Mouse (Mus musculus): ENCODE results near the gene Bcl2l1. TPM values are rescaled to one million over a fixed set of nuclear protein-coding genes. Genes with fewer than 3 reads are reported as not detected.

Bcl2l1 gene
- polyA plus RNA-seq, 1 experiment from 2014 or later, result 135 TPM

DNA sequence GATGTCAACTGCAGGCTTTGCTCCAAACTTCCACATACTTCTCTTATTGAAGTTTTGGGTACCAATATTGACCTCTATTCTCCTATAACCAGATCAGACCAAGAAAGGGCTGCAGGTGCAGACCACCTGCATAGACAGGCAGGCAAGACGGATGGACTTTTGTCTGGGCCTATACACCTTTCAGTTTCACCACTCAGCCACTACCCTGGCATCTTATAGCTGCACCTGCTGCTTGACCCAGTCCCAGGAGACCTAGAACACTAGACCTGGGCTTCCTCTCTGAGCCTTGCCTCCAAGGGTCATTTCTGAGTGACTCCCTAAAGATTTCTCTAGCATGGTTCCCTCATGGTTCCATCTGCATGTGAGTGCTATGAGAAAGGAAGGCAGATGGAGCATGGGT lies 18.3 kb downstream of the Bcl2l1 start:
- Histone ChIP-seq H3K27me3 (ENCODE audit: control insufficient read depth, insufficient read depth, low read length) (no peaks in the 10 kb centered on the region), H3K27ac (ENCODE audit: low read depth, low read length) (no peak overlapping the region), H3K9me3 (ENCODE audit: control insufficient read depth, low read length) (no peaks in the 10 kb centered on the region), H3K9ac (ENCODE audit: low read length) (no peak overlapping the region), H3K4me1 (replicated peaks; ENCODE audit: control insufficient read depth, insufficient read depth, low read length) (peaks cover 3% of the 10 kb centered on the region; the same call in 1 of the 2 replicates), H3K36me3 (ENCODE audit: control insufficient read depth, insufficient read depth, low read length) (no peaks in the 10 kb centered on the region), H3K4me3 (ENCODE audit: low read depth, low read length) (no peak overlapping the region), H3K4me2 (ENCODE audit: low read depth, low read length, severe bottlenecking) (no peak overlapping the region)
- WGBS, result 83% methylated on average over 1 of the region's 1 CpGs
- ATAC-seq (replicated peaks; ENCODE audit: low FRiP score), result no peak
- DNase-seq (ENCODE audit: low spot score), result no peak

DNA sequence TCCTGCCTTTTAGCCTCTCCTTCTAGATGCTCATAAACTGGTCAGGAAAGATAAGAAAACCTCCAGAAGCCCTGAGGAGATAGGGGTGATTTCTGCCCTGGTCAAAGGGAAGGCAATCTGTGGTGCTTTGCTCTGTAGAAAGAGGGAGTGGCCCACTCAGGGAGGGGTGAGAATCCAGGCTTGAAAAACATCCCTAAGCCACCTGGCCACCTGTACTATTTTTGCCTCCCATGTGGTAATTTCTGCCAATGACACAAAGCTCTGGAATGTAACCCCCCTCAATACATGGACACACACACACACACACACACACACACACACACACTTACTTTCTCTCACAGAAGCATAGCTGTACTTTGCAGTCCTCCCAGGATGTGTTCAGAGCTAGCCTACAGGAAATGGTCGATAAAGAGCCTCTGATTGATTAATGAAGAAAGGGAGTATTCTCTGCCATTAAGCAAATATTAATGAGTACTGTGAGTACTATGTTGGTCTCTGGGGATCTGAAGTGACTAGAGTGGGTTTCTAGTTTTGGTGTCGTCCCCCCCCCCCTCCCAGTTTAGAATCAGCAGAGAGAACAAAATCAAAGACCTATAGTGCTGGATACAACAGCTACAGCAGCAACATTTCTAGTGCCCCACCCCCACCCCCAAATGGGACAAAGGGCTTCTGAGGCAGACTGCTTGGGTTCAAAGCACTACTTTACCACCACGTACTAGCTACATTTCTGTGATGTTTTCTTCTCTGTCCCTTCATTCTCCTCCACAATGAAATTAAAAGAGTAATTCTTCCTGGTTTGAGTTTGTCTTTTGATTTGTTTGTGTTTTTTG lies 20.0 kb downstream of the Bcl2l1 start:
- H3K4me2 ChIP-seq (ENCODE audit: low read depth, low read length, severe bottlenecking), result no peak overlapping the region
- H3K4me3 ChIP-seq (ENCODE audit: low read depth, low read length), result no peak overlapping the region
- WGBS, result 58% methylated on average over 3 of the region's 3 CpGs
- no peaks in the 10 kb centered on the region for H3K9me3 ChIP-seq (ENCODE audit: control insufficient read depth, low read length)
- no peaks in the 10 kb centered on the region for H3K4me1 ChIP-seq (replicated peaks; ENCODE audit: control insufficient read depth, insufficient read depth, low read length)
- H3K27ac ChIP-seq (ENCODE audit: low read depth, low read length), result no peak overlapping the region
- no peak overlapping the region for H3K9ac ChIP-seq (ENCODE audit: low read length)
- no peaks in the 10 kb centered on the region for H3K36me3 ChIP-seq (ENCODE audit: control insufficient read depth, insufficient read depth, low read length)
- ATAC-seq (replicated peaks; ENCODE audit: low FRiP score) (no peak), DNase-seq (ENCODE audit: low spot score) (no peak)
- no peaks in the 10 kb centered on the region for H3K27me3 ChIP-seq (ENCODE audit: control insufficient read depth, insufficient read depth, low read length)

DNA sequence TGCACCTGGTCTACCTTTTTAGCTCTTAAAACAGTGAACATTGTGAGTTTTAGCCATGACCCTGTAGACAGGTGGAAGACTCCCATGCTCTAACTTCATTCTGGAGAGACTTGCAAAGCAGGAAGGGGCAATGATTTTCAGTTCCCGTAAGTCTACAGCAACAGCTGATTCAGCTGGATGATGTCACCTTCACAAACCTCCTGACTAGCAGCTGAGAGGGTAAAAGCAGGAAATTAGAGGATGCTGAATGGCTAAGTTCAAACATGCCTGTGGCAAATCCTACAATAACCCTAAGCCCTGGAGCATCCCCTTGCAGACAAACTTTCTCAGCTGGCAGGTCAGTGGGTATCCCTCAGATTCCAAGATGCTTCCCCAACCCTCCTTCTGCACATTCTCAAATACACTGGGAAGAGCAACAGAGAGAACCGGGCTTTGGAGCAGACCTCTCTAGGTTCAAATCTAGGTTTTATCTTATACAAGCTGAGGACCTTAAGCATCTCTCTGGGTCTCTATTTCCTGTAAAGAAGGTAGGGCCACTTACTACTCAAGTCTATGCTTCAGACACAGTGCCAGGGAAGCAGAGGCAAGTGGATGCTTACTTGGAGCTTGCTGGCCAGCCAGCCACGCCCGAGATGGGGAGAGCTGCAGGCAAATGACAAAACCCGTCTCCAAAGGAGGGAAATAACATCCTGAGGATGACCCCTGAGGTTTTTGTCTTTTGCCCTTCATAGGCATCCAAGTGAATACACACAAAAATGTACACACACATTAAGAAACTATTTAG lies 21.2 kb downstream of the Bcl2l1 start:
- no peak overlapping the region for H3K4me3 ChIP-seq (ENCODE audit: low read depth, low read length)
- ATAC-seq (replicated peaks; ENCODE audit: low FRiP score) (no peak), DNase-seq (ENCODE audit: low spot score) (no peak)
- no peak overlapping the region for H3K4me2 ChIP-seq (ENCODE audit: low read depth, low read length, severe bottlenecking)
- H3K27ac ChIP-seq (ENCODE audit: low read depth, low read length), result no peak overlapping the region
- WGBS, result 89% methylated on average over 5 of the region's 5 CpGs
- H3K36me3 ChIP-seq (ENCODE audit: control insufficient read depth, insufficient read depth, low read length), result no peaks in the 10 kb centered on the region
- H3K9ac ChIP-seq (ENCODE audit: low read length), result no peak overlapping the region
- H3K4me1 ChIP-seq (replicated peaks; ENCODE audit: control insufficient read depth, insufficient read depth, low read length), result no peaks in the 10 kb centered on the region
- no peaks in the 10 kb centered on the region for H3K27me3 ChIP-seq (ENCODE audit: control insufficient read depth, insufficient read depth, low read length)
- no peaks in the 10 kb centered on the region for H3K9me3 ChIP-seq (ENCODE audit: control insufficient read depth, low read length)

DNA sequence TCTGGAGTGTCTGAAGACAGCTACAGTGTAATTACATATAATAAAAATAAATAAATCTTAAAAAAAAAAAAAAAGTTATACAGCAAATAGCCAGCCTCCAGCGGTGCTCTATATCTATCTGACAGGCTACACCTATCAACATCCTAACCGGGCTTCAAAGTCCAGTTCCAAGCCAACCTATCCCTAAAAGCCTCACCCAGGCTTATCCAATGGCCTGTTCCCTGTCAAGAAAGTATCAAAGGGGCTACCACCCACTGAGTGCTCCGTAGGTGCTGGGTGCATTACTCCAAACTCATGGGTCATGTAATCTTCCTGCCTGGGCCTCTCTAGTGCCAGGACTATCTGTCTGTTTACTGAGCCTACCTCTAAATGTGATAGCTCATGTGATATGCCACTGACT lies 23.4 kb downstream of the Bcl2l1 start:
- WGBS, result 89% methylated on average over 3 of the region's 3 CpGs
- no peak overlapping the region for H3K27ac ChIP-seq (ENCODE audit: low read depth, low read length)
- no peak for ATAC-seq (replicated peaks; ENCODE audit: low FRiP score)

DNA sequence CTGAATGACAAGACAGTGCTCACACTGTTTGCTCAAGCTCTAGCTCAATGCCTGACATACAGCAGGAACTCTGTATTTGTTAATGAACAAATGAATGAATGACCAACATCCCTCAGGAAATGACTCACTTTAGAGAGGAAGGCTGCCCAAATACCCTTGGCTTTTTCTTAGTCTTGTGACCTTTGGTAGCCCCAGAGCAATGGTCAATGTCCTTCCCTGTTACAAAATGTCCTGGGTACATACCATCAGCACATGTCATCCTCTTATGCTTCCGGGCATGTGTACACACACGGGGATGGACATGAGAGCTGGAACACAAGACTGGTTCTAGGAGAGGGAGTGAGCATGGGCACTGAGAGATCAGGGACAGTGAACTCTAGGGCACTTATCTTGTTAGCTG lies 25.5 kb downstream of the Bcl2l1 start:
- Histone ChIP-seq H3K4me1 (replicated peaks; ENCODE audit: control insufficient read depth, insufficient read depth, low read length) (peaks cover 7% of the 10 kb centered on the region), H3K4me3 (ENCODE audit: low read depth, low read length) (no peak overlapping the region), H3K9me3 (ENCODE audit: control insufficient read depth, low read length) (no peaks in the 10 kb centered on the region), H3K4me2 (ENCODE audit: low read depth, low read length, severe bottlenecking) (no peak overlapping the region), H3K27me3 (ENCODE audit: control insufficient read depth, insufficient read depth, low read length) (no peaks in the 10 kb centered on the region), H3K36me3 (ENCODE audit: control insufficient read depth, insufficient read depth, low read length) (no peaks in the 10 kb centered on the region), H3K9ac (ENCODE audit: low read length) (no peak overlapping the region), H3K27ac (ENCODE audit: low read depth, low read length) (0 out of 2 replicates have a peak overlapping the region, but pooled peaks have one; percentile 4)
- DNase-seq (ENCODE audit: low spot score) (no peak), ATAC-seq (replicated peaks; ENCODE audit: low FRiP score) (no peak)
- WGBS, result 92% methylated on average over 2 of the region's 2 CpGs

More for the DNA sequence above, 23.4 kb downstream of the Bcl2l1 start:
- peaks cover 7% of the 10 kb centered on the region for H3K4me1 ChIP-seq (replicated peaks; ENCODE audit: control insufficient read depth, insufficient read depth, low read length)
- no peak for DNase-seq (ENCODE audit: low spot score)
- H3K36me3 ChIP-seq (ENCODE audit: control insufficient read depth, insufficient read depth, low read length), result no peaks in the 10 kb centered on the region
- no peak overlapping the region for H3K4me2 ChIP-seq (ENCODE audit: low read depth, low read length, severe bottlenecking)
- H3K9ac ChIP-seq (ENCODE audit: low read length), result no peak overlapping the region
- H3K4me3 ChIP-seq (ENCODE audit: low read depth, low read length), result no peak overlapping the region
- no peaks in the 10 kb centered on the region for H3K27me3 ChIP-seq (ENCODE audit: control insufficient read depth, insufficient read depth, low read length)
- H3K9me3 ChIP-seq (ENCODE audit: control insufficient read depth, low read length), result no peaks in the 10 kb centered on the region

DNA sequence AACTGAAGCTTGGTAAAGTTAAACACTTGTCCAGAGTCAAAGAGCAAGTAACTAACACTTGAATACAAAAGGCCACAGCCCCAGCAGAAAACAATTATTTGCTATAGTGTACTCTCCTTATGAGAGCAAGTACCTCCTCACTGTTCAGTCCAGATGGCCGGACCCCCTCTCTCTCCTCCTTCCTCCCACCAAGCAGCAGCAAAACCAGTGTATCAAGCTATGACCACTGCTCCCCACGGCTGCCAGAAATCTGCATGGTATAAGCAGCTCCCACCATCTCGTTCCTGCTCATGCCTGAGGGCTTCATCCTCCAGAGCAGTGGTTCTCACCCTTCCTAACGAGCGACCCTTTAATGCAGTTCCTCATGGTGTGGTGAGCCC lies 26.4 kb downstream of the Bcl2l1 start:
- Histone ChIP-seq H3K27me3 (ENCODE audit: control insufficient read depth, insufficient read depth, low read length) (no peaks in the 10 kb centered on the region), H3K4me1 (replicated peaks; ENCODE audit: control insufficient read depth, insufficient read depth, low read length) (peaks cover 7% of the 10 kb centered on the region), H3K4me3 (ENCODE audit: low read depth, low read length) (no peak overlapping the region), H3K4me2 (ENCODE audit: low read depth, low read length, severe bottlenecking) (no peak overlapping the region), H3K36me3 (ENCODE audit: control insufficient read depth, insufficient read depth, low read length) (no peaks in the 10 kb centered on the region), H3K9ac (ENCODE audit: low read length) (no peak overlapping the region), H3K27ac (ENCODE audit: low read depth, low read length) (peak overlapping the region; percentile 28; the same call in 1 of the 2 replicates), H3K9me3 (ENCODE audit: control insufficient read depth, low read length) (no peaks in the 10 kb centered on the region)
- WGBS, result 48% methylated on average over 5 of the region's 5 CpGs
- DNase-seq (ENCODE audit: low spot score) (no peak), ATAC-seq (replicated peaks; ENCODE audit: low FRiP score) (no peak)

DNA sequence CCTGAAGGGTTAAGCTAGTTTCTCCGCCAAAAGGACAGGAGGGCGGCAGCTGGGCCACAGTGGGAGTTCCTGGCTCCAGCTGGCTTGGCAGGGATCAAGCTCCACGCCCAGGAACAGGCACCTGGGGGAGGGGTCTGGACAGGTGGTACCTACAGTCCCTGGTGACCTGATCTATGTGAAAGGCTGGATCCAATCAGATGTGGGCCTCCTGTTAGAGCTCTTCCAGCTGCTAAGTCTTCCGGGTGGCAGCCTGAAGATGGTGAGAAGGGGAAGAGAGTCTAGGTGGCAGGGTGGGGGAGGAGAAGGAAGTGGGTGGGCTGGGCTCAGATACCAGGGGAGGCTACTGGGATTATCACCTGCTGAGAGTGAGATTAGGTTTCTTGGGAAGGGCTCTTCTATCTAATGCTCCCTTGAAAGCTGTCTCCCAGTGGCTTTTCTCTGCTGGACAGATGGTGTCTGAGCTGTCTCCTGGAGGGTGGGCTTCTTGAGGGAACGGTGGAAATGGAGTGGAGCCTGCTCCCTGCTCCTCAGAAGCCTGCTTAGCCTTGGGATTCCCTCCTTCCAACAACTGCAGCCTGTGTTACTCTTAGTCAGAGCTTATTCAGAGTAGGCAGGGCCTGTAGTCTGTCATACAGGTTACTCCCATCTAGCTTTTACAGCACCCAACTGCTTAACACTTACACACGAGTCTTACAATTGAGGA lies 27.0 kb downstream of the Bcl2l1 start:
- no peak overlapping the region for H3K4me2 ChIP-seq (ENCODE audit: low read depth, low read length, severe bottlenecking)
- WGBS, result 7% methylated on average over 6 of the region's 6 CpGs
- DNase-seq (ENCODE audit: low spot score), result no peak
- H3K9me3 ChIP-seq (ENCODE audit: control insufficient read depth, low read length), result no peaks in the 10 kb centered on the region
- H3K27ac ChIP-seq (ENCODE audit: low read depth, low read length), result peak overlapping the region; percentile 28
- H3K4me1 ChIP-seq (replicated peaks; ENCODE audit: control insufficient read depth, insufficient read depth, low read length), result peaks cover 7% of the 10 kb centered on the region
- no peak overlapping the region for H3K4me3 ChIP-seq (ENCODE audit: low read depth, low read length)
- H3K27me3 ChIP-seq (ENCODE audit: control insufficient read depth, insufficient read depth, low read length), result no peaks in the 10 kb centered on the region
- 0 out of 2 replicates have a peak, but pooled peaks have one; percentile 39 for ATAC-seq (replicated peaks; ENCODE audit: low FRiP score)
- H3K36me3 ChIP-seq (ENCODE audit: control insufficient read depth, insufficient read depth, low read length), result no peaks in the 10 kb centered on the region
- H3K9ac ChIP-seq (ENCODE audit: low read length), result no peak overlapping the region

DNA sequence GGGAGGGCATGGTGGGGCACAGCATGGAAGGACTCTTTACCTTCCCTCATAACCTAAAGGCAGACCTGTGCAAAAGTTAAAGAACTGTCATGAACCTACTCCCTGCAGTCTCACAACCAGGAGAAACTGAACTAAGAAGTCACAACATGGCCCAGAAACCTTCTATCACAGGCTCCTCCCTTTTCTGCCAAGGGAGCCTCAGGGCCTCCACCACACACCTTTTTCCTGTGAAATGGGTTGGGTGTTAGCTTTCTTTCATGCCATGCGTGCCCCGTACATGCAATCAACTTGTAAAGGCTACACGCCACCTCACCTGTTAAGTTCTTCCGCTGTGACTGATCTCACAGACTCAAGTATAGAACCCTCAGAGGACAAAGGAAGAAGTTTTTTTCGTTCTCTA lies 28.4 kb downstream of the Bcl2l1 start:
- Histone ChIP-seq H3K4me2 (ENCODE audit: low read depth, low read length, severe bottlenecking) (no peak overlapping the region), H3K27ac (ENCODE audit: low read depth, low read length) (no peak overlapping the region), H3K9ac (ENCODE audit: low read length) (no peak overlapping the region), H3K4me3 (ENCODE audit: low read depth, low read length) (no peak overlapping the region), H3K27me3 (ENCODE audit: control insufficient read depth, insufficient read depth, low read length) (no peaks in the 10 kb centered on the region), H3K9me3 (ENCODE audit: control insufficient read depth, low read length) (no peaks in the 10 kb centered on the region), H3K4me1 (replicated peaks; ENCODE audit: control insufficient read depth, insufficient read depth, low read length) (peaks cover 7% of the 10 kb centered on the region), H3K36me3 (ENCODE audit: control insufficient read depth, insufficient read depth, low read length) (no peaks in the 10 kb centered on the region)
- ATAC-seq (replicated peaks; ENCODE audit: low FRiP score), result no peak
- 85% methylated on average over 5 of the region's 5 CpGs for WGBS
- DNase-seq (ENCODE audit: low spot score), result no peak
